In the genomic region with DNA sequence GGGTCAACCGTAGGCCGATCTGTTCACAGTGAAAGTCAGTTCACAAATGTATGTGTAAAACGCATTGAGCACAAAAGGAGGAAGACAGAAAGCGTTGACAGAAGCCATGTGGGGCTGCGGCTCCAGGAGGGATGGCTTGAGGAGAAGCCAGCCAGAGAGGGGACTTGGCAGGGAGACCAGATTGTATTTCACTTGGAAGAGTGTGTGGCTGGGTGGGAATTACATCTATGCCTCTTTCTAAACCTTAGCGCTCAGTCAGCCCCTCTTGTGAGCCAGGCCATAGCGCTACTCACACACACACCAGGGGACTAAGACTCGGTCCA, we compare ENCODE assay signal across 14 mouse cellular contexts. TPM values are rescaled to one million over a fixed set of nuclear protein-coding genes. Genes with fewer than 3 reads are reported as not detected.
DNase-seq lines count a peak whose midpoint lies in the region; ATAC-seq and TF ChIP-seq lines count a peak whose summit lies in the region.
"Had no signal": no experiment of that assay in that cellular context is flagged by ENCODE, and none has a peak within 500 bp of the region (broad histone marks: within the 10 kb centered on the region; RNA-seq: fewer than 3 reads in every experiment).

No protein-coding gene starts in this region.

- ATAC-seq in heart, postnatal 0 days (ENCODE audit: insufficient read depth, low read depth): no peak
- peak; percentile 57; the same call in 1 of the 2 replicates for ATAC-seq in lung, embryonic 16.5 days (ENCODE audit: low read depth)
- peak; percentile 60 for ATAC-seq in forebrain, postnatal 0 days
- ATAC-seq in stomach, embryonic 15.5 days (ENCODE audit: insufficient read depth, low FRiP score, low read depth): peak; percentile 30; the same call in 1 of the 2 replicates
- ATAC-seq: liver, embryonic 12.5 days had no signal

- H3K4me1 ChIP-seq in heart, postnatal 0 days (ENCODE audit: control insufficient read depth, insufficient read depth): peaks cover 10% of the 10 kb centered on the region
- H3K4me1 ChIP-seq in lung, embryonic 16.5 days (replicated peaks; ENCODE audit: control insufficient read depth, insufficient read depth, low read length): peaks cover 39% of the 10 kb centered on the region
- H3K4me1 ChIP-seq in forebrain, postnatal 0 days (ENCODE audit: insufficient read depth): no peaks in the 10 kb centered on the region
- H3K4me1 ChIP-seq in stomach, embryonic 15.5 days: peaks cover 42% of the 10 kb centered on the region

- peaks cover 47% of the 10 kb centered on the region for H3K36me3 ChIP-seq in heart, postnatal 0 days (replicated peaks; ENCODE audit: control insufficient read depth, insufficient read depth, low read length)
- H3K36me3 ChIP-seq in lung, embryonic 16.5 days (ENCODE audit: control insufficient read depth, insufficient read depth, low read length): peaks cover 34% of the 10 kb centered on the region
- H3K36me3 ChIP-seq in forebrain, postnatal 0 days (ENCODE audit: insufficient read depth): peaks cover 5% of the 10 kb centered on the region; the same call in 1 of the 2 replicates
- peaks cover 29% of the 10 kb centered on the region for H3K36me3 ChIP-seq in stomach, embryonic 15.5 days
- H3K36me3 ChIP-seq: hindbrain, embryonic 15.5 days had no signal

- no peak for TF ChIP-seq CTCF in heart, postnatal 0 days (IDR thresholded peaks at IDR 0.05; ENCODE audit: low read depth)
- TF ChIP-seq CTCF in forebrain, postnatal 0 days (IDR thresholded peaks at IDR 0.05; ENCODE audit: low read depth): no peak

- H3K4me2 ChIP-seq in heart, postnatal 0 days (ENCODE audit: low read depth, low read length): no peak overlapping the region
- no peak overlapping the region for H3K4me2 ChIP-seq in lung, embryonic 16.5 days (ENCODE audit: low read depth, low read length)
- no peak overlapping the region for H3K4me2 ChIP-seq in forebrain, postnatal 0 days (ENCODE audit: low read depth)
- no peak overlapping the region for H3K4me2 ChIP-seq in stomach, embryonic 15.5 days
- H3K4me2 ChIP-seq: hindbrain, embryonic 15.5 days; liver, embryonic 12.5 days; midbrain, embryonic 12.5 days; neural tube, embryonic 13.5 days had no signal

- intact Hi-C loops in heart, postnatal 36 days (cut with DNase I): no loop called here

- 43% methylated on average over 8 of the region's 8 CpGs for WGBS in heart, postnatal 0 days
- WGBS in lung, embryonic 16.5 days: 38% methylated on average over 8 of the region's 8 CpGs
- WGBS in forebrain, postnatal 0 days: 59% methylated on average over 8 of the region's 8 CpGs
- 45% methylated on average over 8 of the region's 8 CpGs for WGBS in stomach, embryonic 15.5 days

- H3K9ac ChIP-seq in heart, postnatal 0 days (replicated peaks; ENCODE audit: low read depth, low read length): no peak overlapping the region
- H3K9ac ChIP-seq in lung, embryonic 16.5 days (ENCODE audit: low read length): no peak overlapping the region
- no peak overlapping the region for H3K9ac ChIP-seq in forebrain, postnatal 0 days
- no peak overlapping the region for H3K9ac ChIP-seq in stomach, embryonic 15.5 days
- H3K9ac ChIP-seq: hindbrain, embryonic 15.5 days; liver, embryonic 12.5 days; midbrain, embryonic 12.5 days; neural tube, embryonic 13.5 days had no signal

- no peak for TF ChIP-seq EP300 in heart, postnatal 0 days (IDR thresholded peaks at IDR 0.05; ENCODE audit: low read depth)

- no peaks in the 10 kb centered on the region for H3K9me3 ChIP-seq in heart, postnatal 0 days (replicated peaks; ENCODE audit: control insufficient read depth, low read length)
- H3K9me3 ChIP-seq in lung, embryonic 16.5 days (ENCODE audit: control insufficient read depth, low read length): no peaks in the 10 kb centered on the region
- no peaks in the 10 kb centered on the region for H3K9me3 ChIP-seq in forebrain, postnatal 0 days (ENCODE audit: low read length)
- no peaks in the 10 kb centered on the region for H3K9me3 ChIP-seq in stomach, embryonic 15.5 days
- H3K9me3 ChIP-seq: G1E; hindbrain, embryonic 15.5 days; liver, embryonic 12.5 days; midbrain, embryonic 12.5 days; neural tube, embryonic 13.5 days had no signal

- peak overlapping the region; percentile 54 for H3K27ac ChIP-seq in heart, postnatal 0 days (ENCODE audit: low read depth)
- 0 out of 2 replicates have a peak overlapping the region, but pooled peaks have one; percentile 15 for H3K27ac ChIP-seq in lung, embryonic 16.5 days (ENCODE audit: low read length)
- H3K27ac ChIP-seq in forebrain, postnatal 0 days (ENCODE audit: low read depth, low read length): no peak overlapping the region
- H3K27ac ChIP-seq in stomach, embryonic 15.5 days: peak overlapping the region; percentile 78
- H3K27ac ChIP-seq: hindbrain, embryonic 15.5 days; liver, embryonic 12.5 days; midbrain, embryonic 12.5 days; neural tube, embryonic 13.5 days had no signal

- H3K4me3 ChIP-seq in heart, postnatal 0 days (ENCODE audit: low read depth, low read length): no peak overlapping the region
- no peak overlapping the region for H3K4me3 ChIP-seq in lung, embryonic 16.5 days (ENCODE audit: low read length)
- H3K4me3 ChIP-seq in forebrain, postnatal 0 days (ENCODE audit: low read depth, low read length): no peak overlapping the region
- no peak overlapping the region for H3K4me3 ChIP-seq in stomach, embryonic 15.5 days (replicated peaks)
- H3K4me3 ChIP-seq: hindbrain, embryonic 15.5 days; liver, embryonic 12.5 days; midbrain, embryonic 12.5 days; neural tube, embryonic 13.5 days had no signal

- no peaks in the 10 kb centered on the region for H3K27me3 ChIP-seq in heart, postnatal 0 days (ENCODE audit: control insufficient read depth, insufficient read depth, low read length)
- H3K27me3 ChIP-seq in lung, embryonic 16.5 days (ENCODE audit: control insufficient read depth, insufficient read depth, low read depth, low read length): no peaks in the 10 kb centered on the region
- H3K27me3 ChIP-seq in forebrain, postnatal 0 days (ENCODE audit: insufficient read depth, low read length): no peaks in the 10 kb centered on the region
- no peaks in the 10 kb centered on the region for H3K27me3 ChIP-seq in stomach, embryonic 15.5 days (replicated peaks)
- H3K27me3 ChIP-seq: hindbrain, embryonic 15.5 days; liver, embryonic 12.5 days; midbrain, embryonic 12.5 days; neural tube, embryonic 13.5 days had no signal

- peak; percentile 37 for DNase-seq in heart, postnatal 0 days (ENCODE audit: low spot score)
- DNase-seq in heart, postnatal 36 days: no peak
- DNase-seq in lung, adult 18-20 months: no peak
- DNase-seq in forebrain, postnatal 0 days: peak; percentile 53
- no peak for DNase-seq in adrenal gland, postnatal 14 days
- DNase-seq: embryo, embryonic 11 days; layer of hippocampus, postnatal 36 days had no signal

RNA-seq across cellular contexts. Expression of gene Klf3, which starts 13.7 kb away (rescaled TPM):
- total RNA-seq in heart, postnatal 0 days (2014; rRNA removed; ENCODE audit: low replicate concordance): 22.6 and 26.5 TPM in 2 replicates
- 33.5 and 37.3 TPM in 2 replicates for polyA plus RNA-seq in heart, postnatal 0 days (2015; fragmentation: Nextera tagmentation; extraction: Ambion mirVana)
- 10 to 100 TPM; 54.8 to 58.9 TPM for total RNA-seq in heart, postnatal 36 days (2021)
- 53.8 and 61.5 TPM in 2 replicates for polyA plus RNA-seq in lung, embryonic 16.5 days (2015; fragmentation: Nextera tagmentation; extraction: Ambion mirVana)
- total RNA-seq in forebrain, postnatal 0 days (2014; rRNA removed): 10.1 and 14.8 TPM in 2 replicates
- polyA plus RNA-seq in forebrain, postnatal 0 days (2015; fragmentation: Nextera tagmentation; extraction: Ambion mirVana): 29.7 and 33.7 TPM in 2 replicates
- 103 and 104 TPM in 2 replicates for polyA plus RNA-seq in stomach, embryonic 15.5 days (2015; fragmentation: Nextera tagmentation; extraction: Ambion mirVana)
- total RNA-seq in adrenal gland, postnatal 14 days (2021): 73.5 and 74.1 TPM in 2 replicates

Comparison
In these comparisons a context has a peak if more than half of its experiments do, and no peak if none do; other contexts are left out.
1. DNase-seq: peak in heart, postnatal 0 days (single experiment) and forebrain, postnatal 0 days (single experiment); none in heart, postnatal 36 days (0 of 2), lung, adult 18-20 months (0 of 2) and adrenal gland, postnatal 14 days (single experiment).